Mouse (Mus musculus): ENCODE measurements around the gene Prlh.

Prlh gene

DNA sequence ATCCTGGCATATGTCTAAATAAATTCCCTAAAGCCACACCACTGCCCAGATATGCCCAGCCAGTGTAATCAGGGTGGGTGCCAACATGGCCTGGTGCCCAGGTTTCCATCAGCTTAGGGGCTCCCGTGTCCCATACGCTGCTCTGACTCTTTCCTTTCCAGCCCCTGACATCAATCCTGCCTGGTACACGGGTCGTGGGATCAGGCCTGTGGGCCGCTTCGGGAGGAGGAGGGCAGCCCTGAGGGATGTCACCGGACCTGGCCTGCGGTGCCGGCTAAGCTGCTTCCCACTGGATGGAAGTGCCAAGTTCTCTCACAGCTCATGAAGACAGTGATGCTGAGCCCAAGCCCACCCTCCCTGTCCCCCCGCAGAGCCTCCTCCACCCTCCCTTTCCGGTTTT, 780 bp downstream of the Prlh start:
- DNase-seq (ENCODE audit: low read depth, low spot score): no peak

GRCm38 (mm10) chr1:90956245-90957096, 3.6 kb downstream of the Prlh start:
- peak; percentile 50 for DNase-seq (ENCODE audit: low read depth, low spot score)

- no peak for DNase-seq (ENCODE audit: low read depth, low spot score)
These were observed 9.6 kb downstream of the Prlh start for GRCm38 (mm10) chr1:90962526-90962925.

DNA sequence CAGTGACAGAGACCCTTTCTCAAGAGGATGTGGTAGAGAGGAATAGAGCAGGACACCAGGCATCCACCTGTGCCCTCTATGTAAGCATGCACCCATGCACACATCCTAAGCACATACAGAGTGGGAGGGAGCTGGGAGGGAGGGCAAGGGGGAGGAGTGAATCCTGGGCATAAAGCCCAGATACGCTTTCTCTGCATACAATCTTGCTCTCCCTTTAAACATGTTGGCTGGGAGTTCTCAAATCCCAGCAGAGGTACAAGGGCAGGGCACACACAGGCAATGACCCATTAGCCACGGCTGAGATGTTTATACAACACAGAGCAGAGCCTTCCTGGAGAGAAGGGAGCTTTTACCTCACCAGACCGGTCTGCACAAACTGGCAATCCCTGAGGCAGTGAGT, 10.1 kb downstream of the Prlh start:
- DNase-seq (ENCODE audit: low read depth, low spot score): no peak

GRCm38 (mm10) chr1:90967583-90967982, 14.7 kb downstream of the Prlh start:
- no peak for DNase-seq (ENCODE audit: low read depth, low spot score)

GRCm38 (mm10) chr1:90968649-90969048, 15.7 kb downstream of the Prlh start:
- no peak for DNase-seq (ENCODE audit: low read depth, low spot score)

DNA sequence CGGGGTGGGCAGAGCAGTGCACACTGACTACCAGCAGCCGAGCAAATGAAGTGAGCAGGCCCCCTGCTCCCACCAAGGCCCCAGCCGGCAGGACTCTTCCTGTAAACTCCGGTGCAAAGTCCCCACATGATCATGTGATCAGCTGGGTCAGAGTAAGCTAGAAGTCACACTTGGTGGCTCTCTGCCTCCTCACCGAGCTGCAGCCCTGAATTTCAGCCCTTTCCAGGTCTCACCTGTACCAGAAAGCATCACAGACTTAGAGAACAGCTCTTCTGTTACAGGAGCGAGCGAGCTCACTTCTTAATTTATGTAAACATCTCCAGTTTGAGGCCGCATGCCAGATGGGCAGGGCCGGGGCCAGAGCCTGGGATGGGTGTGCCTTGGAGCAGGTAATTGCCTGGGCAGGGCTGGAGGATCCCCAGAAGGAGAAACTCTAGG, 16.5 kb downstream of the Prlh start, which contains the start of gene Rab17:
Gene Rab17 (minus strand): TSS at position 315 of the 438 bp plus-strand sequence.
- no peak for DNase-seq (ENCODE audit: low read depth, low spot score)

DNA sequence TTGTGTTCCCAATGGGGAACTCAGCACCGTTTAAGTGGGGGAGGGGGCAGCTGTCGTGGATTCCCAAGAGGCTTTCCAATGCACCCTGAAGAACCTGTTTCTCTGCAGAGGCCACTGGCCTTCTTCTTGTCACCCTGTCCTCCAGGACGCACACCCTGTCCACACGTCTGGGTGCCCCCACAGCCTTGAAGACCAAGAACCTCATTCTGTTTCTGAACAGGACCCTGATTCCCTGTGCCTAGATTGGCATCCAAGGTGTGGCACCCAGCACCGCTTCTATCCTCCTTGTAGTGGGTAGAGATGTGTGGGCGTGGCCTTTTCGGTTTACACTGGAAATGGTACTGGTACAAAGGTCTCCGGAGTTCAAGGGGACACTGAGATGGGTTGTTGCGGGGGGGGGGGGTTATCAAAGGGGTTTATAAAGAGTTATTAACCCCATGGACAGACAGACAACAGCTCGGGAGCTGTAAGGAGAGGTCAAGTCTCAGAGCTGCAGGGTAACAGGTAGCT, 17.0 kb downstream of the Prlh start:
- DNase-seq (ENCODE audit: low read depth, low spot score): no peak

GRCm38 (mm10) chr1:90972911-90973573, 20.1 kb downstream of the Prlh start:
- DNase-seq (ENCODE audit: low read depth, low spot score): peak; percentile 43

GRCm38 (mm10) chr1:90973574-90973911, 20.6 kb downstream of the Prlh start:
- no peak for DNase-seq (ENCODE audit: low read depth, low spot score)

- DNase-seq (ENCODE audit: low read depth, low spot score): no peak
These were observed 22.2 kb downstream of the Prlh start for GRCm38 (mm10) chr1:90974906-90975649.

- DNase-seq (ENCODE audit: low read depth, low spot score): no peak
These were observed 23.1 kb downstream of the Prlh start for GRCm38 (mm10) chr1:90975960-90976359.

DNA sequence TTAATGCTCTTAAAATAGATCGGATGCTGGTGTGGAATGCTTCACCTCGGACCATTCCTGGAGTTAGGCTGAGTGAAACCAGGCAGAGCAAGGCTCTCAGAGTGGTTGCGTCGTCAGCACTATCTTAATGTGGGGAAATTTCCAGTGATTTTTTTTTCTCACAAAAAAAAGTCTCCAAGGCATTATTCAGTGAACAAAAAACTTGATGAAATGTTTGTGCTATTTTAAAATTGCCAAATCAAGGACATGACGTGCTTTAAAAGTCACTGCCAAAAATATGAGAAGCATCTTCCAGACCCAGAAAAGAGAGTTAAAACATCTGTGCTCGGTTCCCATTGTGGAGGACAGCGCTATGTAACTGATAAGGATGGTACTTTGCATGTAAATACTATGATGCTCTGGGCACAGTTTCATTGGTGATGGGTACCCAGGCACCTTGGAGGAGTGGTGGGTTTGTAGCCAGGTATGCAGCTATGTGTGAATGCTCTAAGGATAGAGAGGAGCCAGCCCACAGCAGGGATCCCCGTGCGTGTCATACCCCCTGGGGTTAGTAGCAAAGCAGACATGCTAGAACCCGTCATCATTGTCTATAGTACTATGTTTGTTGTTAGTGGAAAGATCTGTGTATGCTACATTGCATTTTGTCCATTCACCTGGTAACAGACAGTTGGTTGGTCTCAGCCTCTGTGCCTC, 27.9 kb downstream of the Prlh start:
- no peak for DNase-seq (ENCODE audit: low read depth, low spot score)

- DNase-seq (ENCODE audit: low read depth, low spot score): no peak
These were observed 28.4 kb downstream of the Prlh start for GRCm38 (mm10) chr1:90981346-90981745.

DNA sequence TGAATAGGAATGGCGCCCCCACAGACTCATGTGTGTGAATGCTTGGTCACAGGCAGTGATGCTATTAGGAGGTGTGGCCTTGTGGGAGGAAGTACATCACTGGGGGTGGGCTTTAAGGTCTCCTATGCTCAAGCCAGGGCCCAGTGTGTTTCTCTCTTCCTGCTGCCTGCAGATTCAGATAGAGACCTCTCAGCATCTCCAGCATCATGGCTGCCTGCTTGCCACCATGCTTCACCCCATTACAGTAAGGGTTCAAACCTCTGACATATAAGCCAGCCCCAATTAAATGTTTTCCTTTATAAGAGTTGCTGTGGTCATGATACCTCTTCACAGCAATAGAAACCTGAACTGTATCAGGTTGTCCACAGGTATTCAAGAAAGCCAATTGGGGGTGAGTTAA, 43.0 kb downstream of the Prlh start:
- no peak for DNase-seq (ENCODE audit: low read depth, low spot score)

DNA sequence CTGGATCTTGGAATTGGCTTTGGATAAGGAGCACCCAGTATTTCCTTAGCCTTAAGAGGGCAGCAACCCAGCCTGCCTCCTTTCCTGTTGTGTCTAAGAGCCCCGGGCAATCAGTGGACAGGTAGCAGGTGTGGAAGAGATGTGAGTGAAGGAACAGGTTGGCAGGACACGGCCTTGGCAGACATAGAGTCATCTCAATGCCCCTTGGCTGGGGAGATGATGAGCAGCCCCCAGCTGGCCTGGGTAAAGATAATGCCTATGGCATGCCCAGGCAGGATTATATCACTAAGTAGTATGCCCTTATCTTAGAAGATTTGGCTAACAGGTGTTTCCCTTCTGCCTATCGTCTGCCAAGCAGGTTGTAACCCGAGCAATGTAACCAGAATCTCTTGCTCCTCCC, 44.2 kb downstream of the Prlh start:
- no peak for DNase-seq (ENCODE audit: low read depth, low spot score)

- no peak for DNase-seq (ENCODE audit: low read depth, low spot score)
These were observed 44.7 kb downstream of the Prlh start for GRCm38 (mm10) chr1:90997641-90998040.

DNA sequence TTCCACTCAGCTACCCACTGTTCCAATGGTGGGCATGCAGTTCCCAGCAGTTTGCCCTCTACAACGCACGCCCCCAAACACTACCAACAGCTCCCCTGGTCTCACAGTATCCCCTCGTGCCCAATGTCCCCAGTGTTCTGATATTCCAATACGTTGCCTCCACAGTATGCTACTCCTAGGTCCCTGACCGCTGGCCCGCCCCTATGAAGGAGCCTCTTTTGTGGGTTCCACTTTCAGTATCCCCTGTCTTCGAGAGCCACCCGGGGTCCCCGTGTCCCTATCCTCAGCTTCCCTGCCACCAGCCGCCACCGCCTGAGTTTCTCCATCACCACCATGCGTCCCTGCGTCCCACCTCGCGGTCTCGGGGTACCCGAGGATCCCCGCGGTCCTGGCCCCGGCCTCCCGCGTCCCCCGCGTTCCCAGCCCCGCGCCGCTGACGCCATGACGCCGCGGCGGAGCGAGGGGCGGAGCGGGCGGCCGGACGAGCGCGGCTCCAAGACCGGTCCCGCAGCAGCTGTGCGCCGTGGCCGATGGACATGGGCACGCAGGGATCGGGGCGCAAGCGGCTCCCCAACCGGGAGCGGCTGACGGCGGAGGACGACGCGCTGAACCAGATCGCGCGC, 45.5 kb downstream of the Prlh start, which contains the start of gene Lrrfip1:
Gene Lrrfip1 (plus strand): TSS at position 470 of the 623 bp plus-strand sequence.
- no peak for DNase-seq (ENCODE audit: low read depth, low spot score)

DNA sequence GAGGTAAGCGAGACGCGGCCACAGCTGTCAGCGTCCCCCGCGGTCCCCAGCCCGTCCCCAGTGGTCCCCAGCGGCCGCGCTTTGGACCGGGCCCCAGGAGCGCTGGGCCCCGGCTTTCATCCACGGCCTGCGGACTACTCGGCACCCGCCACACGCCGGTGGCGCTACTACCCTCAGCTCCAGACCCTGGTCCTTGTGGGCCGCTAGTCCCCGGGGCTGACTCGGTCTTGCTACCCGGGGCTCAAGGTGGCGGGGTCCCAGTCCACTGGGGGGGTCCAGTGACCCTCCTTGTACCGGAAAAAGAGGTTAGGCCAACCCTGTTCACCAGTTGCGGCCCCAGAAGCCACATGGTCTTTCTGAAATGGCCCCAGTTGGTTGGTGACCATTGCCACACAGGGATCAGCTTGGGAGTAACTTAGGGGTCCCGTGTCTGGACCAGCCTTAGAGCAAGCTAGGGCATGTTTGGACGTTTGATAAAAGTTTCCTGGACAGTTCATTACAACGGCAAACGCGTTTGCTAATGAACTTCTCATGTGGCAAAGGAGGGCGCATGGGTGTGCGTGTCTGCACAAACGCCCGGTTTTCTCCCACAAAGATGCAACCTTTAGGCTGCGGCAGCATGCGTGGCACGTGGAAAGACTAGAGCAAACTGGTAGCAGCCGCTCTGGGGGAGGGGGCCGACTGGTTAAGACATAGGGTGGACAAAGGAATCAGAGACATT, 46.1 kb downstream of the Prlh start:
- DNase-seq (ENCODE audit: low read depth, low spot score): no peak

DNA sequence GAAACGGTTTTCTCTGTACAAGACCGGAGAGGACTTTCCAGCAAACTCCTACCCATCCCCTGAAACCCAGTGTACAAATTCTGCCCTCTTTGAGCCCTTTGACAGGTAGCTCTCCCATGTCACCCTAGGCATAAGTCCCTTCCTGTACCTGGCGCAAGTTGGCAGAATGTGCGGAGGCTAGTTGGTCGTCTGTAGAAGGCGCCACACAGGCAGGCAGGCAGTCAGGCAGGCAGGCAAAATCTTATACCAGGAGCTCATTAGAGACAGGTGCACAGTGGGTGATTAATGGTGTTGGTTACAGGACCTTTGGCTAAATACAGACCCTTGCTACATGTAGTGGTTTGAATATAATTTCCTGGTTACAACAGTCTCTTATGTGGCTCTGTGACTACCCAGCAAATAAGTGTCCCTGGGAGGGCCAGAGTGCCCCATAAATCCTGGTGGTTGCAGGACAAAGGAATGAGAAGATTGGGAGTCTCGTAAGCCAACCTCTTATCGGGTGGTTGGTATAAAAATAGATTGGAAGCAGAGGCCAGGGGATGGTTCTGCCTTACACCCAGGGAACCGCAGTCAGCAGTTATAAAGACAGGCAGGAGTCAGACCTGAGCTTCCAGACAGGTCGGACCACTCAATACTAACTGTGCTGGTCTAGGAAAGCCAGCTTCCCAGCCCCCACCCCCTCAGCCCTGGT, 47.1 kb downstream of the Prlh start:
- no peak for DNase-seq (ENCODE audit: low read depth, low spot score)
